Mouse (Mus musculus): ENCODE results near the gene Fam120b. TPM values are rescaled to one million over a fixed set of nuclear protein-coding genes. Genes with fewer than 3 reads are reported as not detected.

The Fam120b gene
- total RNA-seq (2021) = 1 to 10 TPM; 8.6 to 8.8 TPM
- long read RNA-seq, experiment 1, full-length matches to known transcripts = 8 of 12 reads
- long read RNA-seq, experiment 1, partial matches to known transcripts = 3 of 12 reads
- long read RNA-seq, experiment 1, other reads (novel, unspliced or antisense) = 1 of 12 reads
- long read RNA-seq, experiment 2, full-length matches to known transcripts = 11 of 19 reads
- long read RNA-seq, experiment 2, partial matches to known transcripts = 5 of 19 reads
- long read RNA-seq, experiment 2, other reads (novel, unspliced or antisense) = 3 of 19 reads

GRCm38 (mm10) chr17:15395997-15396675 lies at the start of gene Fam120b:
Gene Fam120b (plus strand): TSS chr17:15396202.
- intact Hi-C loops (cut with DNase I; ENCODE audit: low total_unique reads) = no loop called here

GRCm38 (mm10) chr17:15350152-15350551 lies 45.9 kb upstream of the Fam120b start:
- intact Hi-C loops (cut with DNase I; ENCODE audit: low total_unique reads) = no loop called here
- DNase-seq = no peak

More at GRCm38 (mm10) chr17:15395997-15396675, at the start of gene Fam120b:
- DNase-seq = peak; percentile 85

DNA sequence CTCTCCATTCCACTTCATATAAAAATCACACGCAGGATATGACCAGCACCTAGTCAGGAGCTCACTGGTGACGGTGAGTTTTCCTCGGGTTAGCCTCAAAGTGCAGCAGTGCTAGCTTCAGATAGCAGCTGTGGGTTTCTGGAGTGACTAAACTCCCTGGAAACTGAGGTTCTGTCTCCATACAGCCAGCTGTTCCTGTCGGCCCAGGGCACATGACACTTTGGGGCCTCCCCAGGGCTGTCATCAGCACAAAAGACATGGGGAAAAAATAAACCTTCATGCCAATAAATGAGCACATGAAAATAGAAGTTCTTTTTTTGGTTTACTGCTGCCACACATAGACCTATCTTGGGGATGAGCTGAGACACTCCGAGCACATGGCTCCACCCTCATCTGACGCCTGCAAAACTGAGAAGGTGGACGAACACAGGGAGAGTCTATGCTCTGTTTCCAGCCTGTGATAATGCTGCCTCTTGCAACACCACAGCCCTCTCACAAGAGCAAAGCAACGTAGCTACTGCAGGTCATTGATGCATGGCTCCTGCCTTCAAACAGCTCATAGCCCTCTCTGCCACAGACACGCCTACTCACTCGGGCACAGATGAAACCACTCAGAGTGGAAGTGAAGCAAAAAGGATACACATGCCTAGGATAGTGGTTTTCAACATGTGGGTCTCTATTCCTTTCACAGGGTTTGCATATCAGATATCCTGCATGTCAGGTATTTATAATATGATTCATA lies 43.0 kb upstream of the Fam120b start:
- intact Hi-C loops (cut with DNase I; ENCODE audit: low total_unique reads) = no loop called here
- no peak for DNase-seq

DNA sequence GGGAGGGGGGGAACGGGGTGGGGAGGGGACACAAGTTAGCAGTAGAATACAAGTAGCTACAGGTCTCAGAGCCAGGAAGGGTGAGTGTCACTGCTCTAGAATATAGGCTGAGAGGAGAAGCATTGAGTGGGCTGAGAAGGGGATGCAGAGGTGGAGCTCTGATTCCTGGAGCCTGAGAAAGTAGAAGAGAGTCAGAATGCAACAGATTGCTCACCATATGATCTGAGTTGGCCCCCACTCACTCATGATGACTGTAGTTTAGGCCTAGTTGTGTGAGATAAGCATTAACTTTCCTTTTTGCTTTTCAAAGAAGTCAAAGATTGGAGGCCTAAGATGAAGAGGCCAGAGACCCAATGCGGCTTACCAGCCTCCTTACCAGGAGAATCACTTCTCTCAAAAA lies 42.0 kb upstream of the Fam120b start:
- intact Hi-C loops (cut with DNase I; ENCODE audit: low total_unique reads) = no loop called here
- DNase-seq = no peak

GRCm38 (mm10) chr17:15355072-15355471 lies 40.9 kb upstream of the Fam120b start:
- DNase-seq = no peak
- intact Hi-C loops (cut with DNase I; ENCODE audit: low total_unique reads) = no loop called here

DNA sequence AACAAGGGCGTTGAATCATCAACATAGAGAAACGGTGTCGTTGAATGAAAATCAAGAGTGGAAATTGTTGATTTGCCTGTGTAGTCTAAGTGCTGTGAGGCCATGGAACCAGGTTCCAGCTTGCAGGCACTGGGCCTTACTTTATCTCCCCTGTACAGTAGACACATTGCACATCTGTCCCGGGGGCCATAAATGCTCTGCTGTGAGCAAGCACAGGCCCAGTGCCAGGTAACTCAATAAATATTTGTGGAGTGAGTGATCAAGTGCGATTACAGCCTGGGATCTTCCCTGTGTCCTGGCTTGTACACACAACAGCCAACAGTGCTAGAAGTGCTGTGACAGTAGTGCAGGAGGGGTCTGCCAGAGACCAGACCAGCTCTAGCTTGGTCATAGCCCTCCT lies 39.5 kb upstream of the Fam120b start:
- intact Hi-C loops (cut with DNase I; ENCODE audit: low total_unique reads) = no loop called here
- no peak for DNase-seq

- DNase-seq = no peak
- intact Hi-C loops (cut with DNase I; ENCODE audit: low total_unique reads) = no loop called here
Observed at GRCm38 (mm10) chr17:15357071-15357470, 38.9 kb upstream of the Fam120b start.

DNA sequence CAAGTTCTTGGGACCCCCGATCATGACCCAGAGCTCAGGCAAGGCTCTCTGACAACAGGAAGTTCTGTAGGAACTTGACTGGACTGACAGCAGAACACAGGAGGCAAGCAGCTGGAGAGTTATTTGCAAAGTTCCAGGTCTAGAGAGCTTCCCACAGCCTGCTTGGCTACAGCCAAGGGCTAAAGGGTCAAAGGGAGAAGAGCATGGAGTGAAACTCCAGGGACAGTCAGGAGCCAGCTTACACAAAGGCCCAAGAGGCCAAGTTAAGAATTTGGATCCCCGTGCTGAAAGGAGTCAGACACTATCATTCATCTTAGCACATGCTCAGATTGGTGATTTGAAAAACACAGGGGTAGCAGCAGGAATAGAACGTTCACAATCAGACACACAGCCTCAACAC lies 32.3 kb upstream of the Fam120b start:
- intact Hi-C loops (cut with DNase I; ENCODE audit: low total_unique reads) = no loop called here
- DNase-seq = no peak

DNA sequence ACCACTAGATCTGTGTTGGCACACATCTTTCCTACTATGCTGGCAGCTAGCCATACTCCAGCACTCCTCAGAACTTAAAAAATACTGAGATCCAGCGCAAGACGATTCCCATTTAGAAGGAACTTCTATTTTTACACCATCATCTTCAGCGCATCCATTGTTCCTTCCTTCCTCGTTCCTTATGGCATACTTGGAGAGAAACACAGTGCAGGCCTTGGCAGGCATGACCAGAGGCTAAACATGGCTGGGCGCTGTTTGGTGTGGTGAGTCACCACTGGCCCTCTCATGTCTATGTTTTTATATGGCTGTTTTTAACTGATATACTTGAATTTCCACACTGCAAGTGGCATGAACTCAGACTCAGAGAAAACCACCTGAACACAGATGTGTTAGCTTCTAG lies 30.4 kb upstream of the Fam120b start:
- peak; percentile 61 for DNase-seq
- intact Hi-C loops (cut with DNase I; ENCODE audit: low total_unique reads) = no loop called here

- no peak for DNase-seq
- intact Hi-C loops (cut with DNase I; ENCODE audit: low total_unique reads) = loop anchor here (10.0 kb wide), 1 partner anchor 186 kb away; no protein-coding TSS in a partner anchor
Observed at GRCm38 (mm10) chr17:15370401-15370800, 25.6 kb upstream of the Fam120b start.

- intact Hi-C loops (cut with DNase I; ENCODE audit: low total_unique reads) = loop anchor here (10.0 kb wide), 1 partner anchor 187 kb away; no protein-coding TSS in a partner anchor
- DNase-seq = no peak
Observed at GRCm38 (mm10) chr17:15371967-15372835, 23.8 kb upstream of the Fam120b start.

DNA sequence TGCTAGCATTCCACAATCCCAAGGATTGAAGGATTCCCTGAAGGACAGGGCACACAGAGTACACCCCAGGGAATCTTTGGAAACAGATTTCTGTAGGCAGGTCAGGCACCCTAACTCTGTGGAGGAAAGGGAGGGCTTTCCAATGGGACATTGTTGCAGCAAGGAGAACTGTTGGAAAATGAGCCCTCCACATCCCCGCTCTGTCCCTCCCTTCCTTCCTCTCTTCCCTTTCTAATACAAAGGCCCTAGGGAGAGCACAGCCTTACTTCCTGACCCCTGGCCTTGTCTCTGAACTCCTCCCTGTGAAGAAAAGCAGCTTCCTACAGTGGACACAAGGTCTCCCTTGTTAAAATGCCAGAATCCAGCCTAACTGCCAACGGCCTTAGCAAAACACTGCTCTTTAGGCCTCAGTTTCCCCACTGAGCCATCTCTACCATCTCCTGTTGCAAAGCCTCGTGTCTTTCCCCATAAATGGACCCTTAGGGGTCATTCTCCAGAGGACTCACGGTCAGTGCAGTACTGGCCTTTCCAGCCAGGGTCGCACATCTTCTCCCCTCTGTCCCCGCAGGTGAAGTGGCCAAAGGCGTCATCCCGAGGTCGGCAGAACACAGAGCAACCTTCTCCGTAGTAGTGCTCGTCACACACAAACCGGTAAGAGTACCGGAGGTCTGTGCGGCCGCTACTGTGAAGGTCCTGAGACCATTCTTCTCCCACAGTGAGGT lies 22.9 kb upstream of the Fam120b start:
- intact Hi-C loops (cut with DNase I; ENCODE audit: low total_unique reads) = loop anchor here (10.0 kb wide), 1 partner anchor 188 kb away; no protein-coding TSS in a partner anchor
- no peak for DNase-seq

GRCm38 (mm10) chr17:15374321-15375141 lies 21.5 kb upstream of the Fam120b start:
- peak; percentile 14 for DNase-seq
- intact Hi-C loops (cut with DNase I; ENCODE audit: low total_unique reads) = loop anchor here (5.0 to 10.0 kb wide), 2 partner anchors 190 to 307 kb away; no protein-coding TSS in a partner anchor

DNA sequence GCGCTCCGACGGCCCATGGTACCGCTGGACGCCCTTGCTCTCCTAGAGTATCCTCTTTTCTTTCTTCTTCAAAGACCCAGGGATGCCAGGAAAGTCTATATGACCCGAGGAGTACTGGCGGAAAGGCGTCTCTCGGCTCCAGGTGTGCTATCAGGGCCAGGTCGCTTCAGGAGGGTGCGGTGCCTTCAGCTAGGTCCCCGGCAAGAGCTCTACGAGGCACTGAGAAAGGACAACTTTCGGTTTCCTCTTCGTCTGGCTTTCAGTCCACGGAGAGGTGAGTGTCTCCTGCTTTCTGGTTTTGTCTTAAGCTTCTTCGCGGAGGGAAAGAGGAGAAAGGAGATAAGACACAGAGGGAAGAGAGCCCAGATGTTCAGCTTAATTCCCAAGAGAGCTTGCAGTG lies 20.8 kb upstream of the Fam120b start:
- DNase-seq = no peak
- intact Hi-C loops (cut with DNase I; ENCODE audit: low total_unique reads) = loop anchor here (5.0 to 10.0 kb wide), 2 partner anchors 190 to 308 kb away; no protein-coding TSS in a partner anchor

DNA sequence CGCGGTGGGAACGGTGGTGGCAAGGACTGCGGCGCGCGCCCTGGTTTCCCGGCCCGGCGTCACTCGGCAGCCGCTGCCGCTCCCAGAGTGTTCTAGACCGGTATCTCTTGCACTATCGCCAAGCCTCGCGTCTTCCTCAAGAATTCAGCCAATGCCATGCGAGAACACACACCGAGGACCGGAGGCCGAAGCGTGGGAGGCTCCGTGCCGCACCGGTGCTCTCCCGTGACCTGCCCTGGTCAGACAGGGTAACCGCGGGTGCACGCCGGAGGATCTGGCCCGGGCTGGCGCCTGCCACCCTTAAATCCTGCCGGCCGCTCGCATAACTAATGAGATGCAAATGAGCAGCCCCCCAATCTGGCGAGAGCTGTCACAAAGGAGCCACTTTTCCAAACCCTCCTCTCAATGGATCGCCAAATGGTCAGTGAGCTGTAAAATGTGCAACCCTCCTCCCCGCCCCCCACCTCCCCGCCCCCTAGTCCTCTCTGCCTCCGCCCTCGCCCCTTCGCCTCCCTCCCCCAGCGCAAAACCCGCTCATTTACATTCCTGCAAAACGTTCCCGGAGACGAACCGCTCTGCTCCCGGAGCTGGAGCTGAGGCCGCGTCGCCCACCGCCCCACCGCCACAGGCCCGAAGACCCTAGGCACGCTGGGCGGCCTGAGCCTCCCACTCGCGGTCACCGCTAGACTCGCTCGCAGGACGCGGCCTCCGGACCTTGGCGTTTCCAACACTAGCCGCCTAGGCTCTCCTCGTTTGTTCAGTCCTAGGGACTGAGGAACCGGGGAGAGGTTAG lies 20.1 kb upstream of the Fam120b start:
- intact Hi-C loops (cut with DNase I; ENCODE audit: low total_unique reads) = loop anchor here (5.0 to 10.0 kb wide), 2 partner anchors 191 to 309 kb away; no protein-coding TSS in a partner anchor
- DNase-seq = peak; percentile 68

GRCm38 (mm10) chr17:15376494-15377181 lies 19.4 kb upstream of the Fam120b start, which contains the start of gene Dll1:
Gene Dll1 (minus strand): TSS chr17:15376872.
- peak; percentile 22 for DNase-seq
- intact Hi-C loops (cut with DNase I; ENCODE audit: low total_unique reads) = loop anchor here (5.0 to 10.0 kb wide), 2 partner anchors 192 to 309 kb away; no protein-coding TSS in a partner anchor

Data from gastrocnemius, postnatal 14 days (tissue).